Mouse (Mus musculus) hindbrain, postnatal 0 days (tissue): ENCODE results near the gene Fam207a. TPM values are rescaled to one million over a fixed set of nuclear protein-coding genes. Genes with fewer than 3 reads are reported as not detected.
A peak's percentile ranks its signal among the peaks of the same experiment; 100 is the strongest.

Experiments
- ATAC-seq: fragments of 200-750 bp; cut with Nextera tagmentation; 2 replicates; pipeline ENCODE4 v1.8.0; 2017; ENCODE audit warnings: mild to moderate bottlenecking, moderate TSS enrichment, moderate library complexity
- DNase-seq: peaks from one replicate; pipeline ENCODE4 v3.0.0-alpha.2; 2015; ENCODE audit warnings: low spot score
- H3K27ac ChIP-seq: fragments of 300-500 bp; sonication (generic); 2 replicates; pipeline ENCODE4 v1.5.1; 2014; ENCODE audit warnings: mild to moderate bottlenecking
- H3K27me3 ChIP-seq: fragments of 300-500 bp; sonication (generic); 2 replicates; pipeline ENCODE4 v1.6.1; 2014; ENCODE audit warnings: low read length, mixed read lengths; ENCODE audit not compliant: insufficient read depth
- H3K36me3 ChIP-seq: fragments of 300-500 bp; sonication (generic); 2 replicates; pipeline ENCODE4 v1.6.1; 2014; ENCODE audit warnings: low read length, mixed read lengths; ENCODE audit not compliant: insufficient read depth
- H3K4me1 ChIP-seq: fragments of 300-500 bp; sonication (generic); 2 replicates; pipeline ENCODE4 v1.6.1; 2014; ENCODE audit warnings: antibody characterized with exemption, low read length, mixed read lengths; ENCODE audit not compliant: insufficient read depth
- H3K4me2 ChIP-seq: fragments of 300-500 bp; sonication (generic); 2 replicates; pipeline ENCODE4 v1.6.1; 2014; ENCODE audit warnings: low read depth, mild to moderate bottlenecking, low read length, moderate library complexity, mixed read lengths
- H3K4me3 ChIP-seq: fragments of 300-500 bp; sonication (generic); 2 replicates; pipeline ENCODE4 v1.5.1; 2014; ENCODE audit warnings: low read length
- H3K9ac ChIP-seq: fragments of 300-500 bp; sonication (generic); replicated peaks from 2 replicates; pipeline ENCODE4 v1.6.1; 2014; ENCODE audit warnings: mild to moderate bottlenecking, low read length, moderate library complexity, mixed read lengths
- H3K9me3 ChIP-seq: fragments of 300-500 bp; sonication (generic); 2 replicates; pipeline ENCODE4 v1.6.1; 2016; ENCODE audit warnings: low read length, mixed read lengths
- CTCF ChIP-seq: IDR thresholded peaks from 2 replicates; pipeline ENCODE4 v1.5.1; 2016; ENCODE audit warnings: antibody characterized with exemption, control low read depth, low read depth
- WGBS: fragments of 180-500 bp; shearing (Covaris S2); extraction: QIAGEN DNeasy Blood & Tissue Kit; methylation state at CpG from one replicate; pipeline ENCODE4 v1.1.7; 2014; 5-methylcytosine and 5-hydroxymethylcytosine counted together
- polyA plus RNA-seq: library from polyadenylated mRNA; unstranded; fragments of >200 nt; fragmentation: Nextera tagmentation; extraction: Ambion mirVana; gene quantifications from 2 replicates; pipeline ENCODE4 v1.2.1, GENCODE M21; 2015
- total RNA-seq: library from RNA; depleted of rRNA; stranded (reverse); fragments of >200 nt; gene quantifications from 2 replicates; pipeline ENCODE4 v1.2.3, GENCODE M21; 2014

Gene Fam207a
- total and polyA plus RNA-seq, 2 experiments from 2014 or later: 31.8 to 56.2 TPM

DNA sequence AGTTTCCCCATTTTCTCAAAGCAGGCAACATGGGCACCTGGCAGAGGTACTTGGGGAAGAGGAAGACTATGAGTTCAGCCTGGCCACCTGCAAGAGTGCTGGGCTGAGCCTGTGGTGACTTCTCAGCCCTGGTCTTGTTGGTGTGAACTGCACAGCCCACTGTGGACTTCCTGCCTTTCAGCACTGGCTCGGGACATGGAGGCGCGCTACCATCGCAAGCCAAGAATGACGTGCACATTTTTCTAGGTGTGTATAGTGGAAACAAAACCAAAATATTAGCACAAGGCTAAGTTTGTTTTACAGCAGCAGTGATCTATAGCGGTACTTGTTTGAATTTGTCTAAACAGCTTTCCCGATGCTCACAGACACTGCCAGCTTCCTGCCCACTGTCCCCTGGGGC lies 44.1 kb downstream of the Fam207a start:
- 85% methylated on average over 7 of the region's 7 CpGs for WGBS
- no peaks in the 10 kb centered on the region for H3K36me3 ChIP-seq
- H3K27ac ChIP-seq: no peak overlapping the region
- H3K4me2 ChIP-seq: no peak overlapping the region
- no peaks in the 10 kb centered on the region for H3K27me3 ChIP-seq
- no peak overlapping the region for H3K4me3 ChIP-seq
- TF ChIP-seq CTCF: no peak
- H3K9ac ChIP-seq: no peak overlapping the region
- H3K4me1 ChIP-seq: no peaks in the 10 kb centered on the region
- DNase-seq (no peak), ATAC-seq (no peak)
- H3K9me3 ChIP-seq: no peaks in the 10 kb centered on the region

DNA sequence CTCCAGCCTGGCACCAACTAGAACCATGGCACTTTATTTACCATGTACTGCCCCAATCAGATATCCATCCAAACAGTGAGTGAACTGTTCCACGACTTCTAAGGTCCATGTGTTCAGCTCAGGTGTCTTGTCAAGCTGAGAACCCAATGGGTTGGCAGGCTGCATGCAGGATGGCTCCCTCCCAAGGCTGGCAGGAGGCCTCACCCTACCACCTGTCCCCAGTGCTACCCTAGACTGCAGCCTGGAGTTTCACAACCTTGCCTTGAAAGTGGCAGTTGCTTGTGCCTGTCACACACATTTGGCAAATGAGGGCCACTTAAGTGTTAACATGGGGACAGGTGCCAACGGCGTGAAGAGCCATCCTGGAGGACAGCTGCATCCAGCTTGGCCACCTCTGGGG lies 44.8 kb downstream of the Fam207a start:
- WGBS: 74% methylated on average over 3 of the region's 3 CpGs

DNA sequence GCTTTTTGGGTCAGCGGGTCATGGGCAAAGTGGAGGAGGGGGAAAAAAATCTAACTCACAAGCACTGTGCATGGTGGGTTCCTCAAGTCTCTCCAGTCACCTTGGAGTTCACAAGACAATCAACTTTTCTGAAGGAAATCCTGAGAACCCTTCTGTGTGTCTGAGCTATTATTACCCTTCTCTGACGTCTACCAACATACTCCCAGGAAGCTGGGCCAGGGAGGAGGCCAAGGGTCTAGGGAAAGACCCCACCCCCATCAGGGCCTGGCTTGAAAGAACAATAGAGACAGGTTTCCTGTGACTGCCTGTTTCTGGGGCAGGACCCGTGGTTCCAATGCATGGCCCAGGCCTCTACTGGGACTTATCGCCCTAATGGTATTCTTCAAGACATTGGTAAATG lies 46.9 kb downstream of the Fam207a start:
- Histone ChIP-seq H3K4me1 (peaks cover 7% of the 10 kb centered on the region; the same call in 1 of the 2 replicates), H3K9ac (no peak overlapping the region), H3K9me3 (no peaks in the 10 kb centered on the region), H3K4me3 (no peak overlapping the region), H3K4me2 (no peak overlapping the region), H3K36me3 (no peaks in the 10 kb centered on the region), H3K27me3 (no peaks in the 10 kb centered on the region), H3K27ac (no peak overlapping the region)
- DNase-seq (no peak), ATAC-seq (no peak)
- TF ChIP-seq CTCF: no peak
- WGBS: 76% methylated on average over 4 of the region's 4 CpGs

More for the DNA sequence above, 44.8 kb downstream of the Fam207a start:
- Histone ChIP-seq H3K4me1 (no peaks in the 10 kb centered on the region), H3K27ac (no peak overlapping the region), H3K4me2 (no peak overlapping the region), H3K27me3 (no peaks in the 10 kb centered on the region), H3K4me3 (no peak overlapping the region), H3K9me3 (no peaks in the 10 kb centered on the region), H3K9ac (no peak overlapping the region), H3K36me3 (no peaks in the 10 kb centered on the region)
- no peak for ATAC-seq
- no peak for TF ChIP-seq CTCF
- no peak for DNase-seq

DNA sequence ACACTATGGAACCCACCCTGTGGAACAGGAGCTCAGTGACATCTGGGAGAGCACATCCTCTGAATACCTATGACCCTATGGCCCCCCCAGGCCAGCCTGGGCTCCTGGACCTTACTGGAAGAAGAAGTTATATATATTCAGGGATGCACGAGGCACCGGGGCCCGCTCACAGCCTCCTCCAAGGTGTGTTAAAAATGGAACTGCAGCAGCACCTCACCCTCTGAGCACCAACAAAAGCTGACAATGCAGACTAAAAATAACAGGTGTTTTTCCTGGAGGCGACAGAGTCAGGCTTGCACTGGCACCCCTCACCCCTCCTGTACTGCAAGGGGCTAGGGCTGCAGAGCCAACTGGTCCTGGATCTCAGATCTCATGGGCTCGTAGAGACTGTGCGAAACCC lies 48.2 kb downstream of the Fam207a start:
- peaks cover 7% of the 10 kb centered on the region; the same call in 1 of the 2 replicates for H3K4me1 ChIP-seq
- no peaks in the 10 kb centered on the region for H3K9me3 ChIP-seq
- no peak overlapping the region for H3K4me3 ChIP-seq
- H3K9ac ChIP-seq: no peak overlapping the region
- DNase-seq (no peak), ATAC-seq (no peak)
- TF ChIP-seq CTCF: no peak
- H3K27me3 ChIP-seq: no peaks in the 10 kb centered on the region
- H3K4me2 ChIP-seq: no peak overlapping the region
- no peaks in the 10 kb centered on the region for H3K36me3 ChIP-seq
- no peak overlapping the region for H3K27ac ChIP-seq
- 85% methylated on average over 6 of the region's 6 CpGs for WGBS

DNA sequence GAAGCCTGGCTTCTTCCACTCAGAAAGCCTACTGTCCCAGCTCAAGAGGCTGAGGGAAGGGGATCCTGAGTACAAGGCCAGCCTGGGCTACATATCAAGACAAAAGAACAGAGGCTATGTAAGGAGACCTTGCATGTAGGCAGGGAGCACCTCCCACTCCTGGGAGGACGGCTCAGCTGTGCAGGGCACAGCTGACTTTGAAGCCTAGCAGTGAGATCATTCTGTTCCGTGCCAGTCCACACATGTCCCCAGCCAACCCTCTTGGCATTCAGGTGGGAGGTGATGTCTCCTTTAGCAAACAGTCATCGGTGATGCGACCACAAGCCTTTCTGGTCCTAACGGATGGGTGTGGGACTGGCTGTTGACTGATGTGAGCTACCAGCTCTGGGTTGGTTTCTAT lies 49.7 kb downstream of the Fam207a start:
- ATAC-seq (no peak), DNase-seq (no peak)
- H3K4me1 ChIP-seq: peaks cover 7% of the 10 kb centered on the region; the same call in 1 of the 2 replicates
- H3K27ac ChIP-seq: no peak overlapping the region
- no peak for TF ChIP-seq CTCF
- no peak overlapping the region for H3K9ac ChIP-seq
- H3K4me2 ChIP-seq: no peak overlapping the region
- no peaks in the 10 kb centered on the region for H3K27me3 ChIP-seq
- no peaks in the 10 kb centered on the region for H3K9me3 ChIP-seq
- H3K36me3 ChIP-seq: no peaks in the 10 kb centered on the region
- no peak overlapping the region for H3K4me3 ChIP-seq
- WGBS: 81% methylated on average over 5 of the region's 5 CpGs

DNA sequence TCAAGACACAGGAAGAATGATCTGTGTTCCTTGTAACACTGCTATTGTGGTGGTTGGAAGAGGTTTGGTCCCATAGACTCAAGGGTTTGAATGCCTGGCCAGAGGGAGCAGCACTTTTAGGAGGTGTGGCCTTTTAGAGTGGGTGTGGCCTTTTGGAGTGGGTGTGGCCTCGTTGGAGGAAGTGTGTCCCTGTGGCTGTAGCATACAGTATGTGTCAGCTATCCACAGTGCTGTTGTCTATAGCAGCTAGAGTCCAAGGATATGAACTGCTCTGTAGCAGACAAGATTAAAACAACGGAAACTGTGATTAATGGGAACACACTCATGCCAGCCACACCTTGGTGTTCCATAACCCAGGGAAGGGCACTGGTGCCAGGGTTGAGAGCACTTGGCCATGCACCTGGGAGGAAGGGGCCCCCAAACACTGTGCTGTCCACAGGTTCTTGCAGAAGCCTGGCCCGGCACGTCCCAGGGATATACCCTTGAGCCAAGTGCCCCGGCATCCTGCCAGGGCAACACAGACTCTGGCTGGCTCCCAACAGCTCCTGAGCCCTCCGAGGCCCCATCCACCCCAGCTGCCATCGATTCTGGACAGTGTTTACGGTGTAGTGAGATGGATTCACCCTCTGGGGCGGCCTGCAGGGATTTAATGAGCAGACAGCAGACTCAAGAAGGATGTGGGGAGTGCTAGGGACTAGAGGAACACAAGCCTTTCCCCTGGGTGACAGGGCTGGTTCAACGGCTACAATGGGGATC lies 51.2 kb downstream of the Fam207a start:
- no peak for TF ChIP-seq CTCF
- Histone ChIP-seq H3K36me3 (no peaks in the 10 kb centered on the region), H3K9ac (no peak overlapping the region), H3K4me1 (peaks cover 7% of the 10 kb centered on the region; the same call in 1 of the 2 replicates), H3K4me3 (no peak overlapping the region), H3K4me2 (no peak overlapping the region), H3K27ac (peak overlapping the region; percentile 11; the same call in 1 of the 2 replicates), H3K27me3 (no peaks in the 10 kb centered on the region), H3K9me3 (no peaks in the 10 kb centered on the region)
- DNase-seq (peak; percentile 79), ATAC-seq (peak; percentile 75)
- 37% methylated on average over 10 of the region's 10 CpGs for WGBS

DNA sequence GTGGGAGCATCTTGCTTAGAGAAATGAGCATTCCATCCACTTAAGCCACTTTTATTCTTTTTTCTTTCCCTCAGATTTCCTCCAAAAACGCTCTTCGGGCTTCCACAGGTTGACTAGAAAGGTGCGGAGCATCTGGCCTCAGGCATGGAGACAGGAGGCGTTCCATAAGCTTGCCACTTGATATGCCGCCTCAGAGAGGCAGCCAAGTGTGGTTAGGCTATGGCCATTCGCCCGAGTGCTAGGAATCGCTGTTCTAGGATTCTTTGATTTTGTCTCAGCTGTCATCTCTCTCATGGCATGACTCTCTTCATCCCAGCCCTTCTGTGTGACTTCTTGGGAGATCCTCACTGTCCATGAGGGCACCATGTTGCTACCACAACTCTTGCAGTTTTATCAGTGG lies 54.4 kb downstream of the Fam207a start:
- ATAC-seq (no peak), DNase-seq (no peak)
- no peaks in the 10 kb centered on the region for H3K9me3 ChIP-seq
- peaks cover 7% of the 10 kb centered on the region; the same call in 1 of the 2 replicates for H3K4me1 ChIP-seq
- 87% methylated on average over 8 of the region's 8 CpGs for WGBS
- H3K27ac ChIP-seq: no peak overlapping the region
- H3K27me3 ChIP-seq: no peaks in the 10 kb centered on the region
- H3K4me3 ChIP-seq: no peak overlapping the region
- no peaks in the 10 kb centered on the region for H3K36me3 ChIP-seq
- H3K9ac ChIP-seq: no peak overlapping the region
- TF ChIP-seq CTCF: no peak
- no peak overlapping the region for H3K4me2 ChIP-seq
